Mouse (Mus musculus): Measurements from ENCODE around the gene Ndufb10. TPM values are rescaled to one million over a fixed set of nuclear protein-coding genes. Genes with fewer than 3 reads are reported as not detected.

The Ndufb10 gene
- total RNA-seq, 2 experiments from 2014 or later: 367 to 608 TPM

- no peak for TF ChIP-seq CTCF (IDR thresholded peaks at IDR 0.05)
- intact Hi-C loops (cut with DNase I): no loop called here
- Histone ChIP-seq H3K4me3 (peak overlapping the region; percentile 17; the same call in 1 of the 2 replicates), H3K27ac (0 out of 2 replicates have a peak overlapping the region, but pooled peaks have one; percentile 38)
- peak; percentile 55 for DNase-seq
Measured at GRCm38 (mm10) chr17:24672141-24672540, 52.1 kb downstream of the Ndufb10 start.

Other genes with a start within 250 kb of the Ndufb10 start
- 10 to 100 TPM; 12.1 to 14.8 TPM for gene Mlst8, start 245.4 kb downstream of the Ndufb10 start, total RNA-seq (2021)
- gene Caskin1, start 235.9 kb downstream of the Ndufb10 start, total RNA-seq (2021): under 1 TPM in 1 of 2 experiments, not detected in 1; 0.08 TPM
- gene Traf7, start 196.5 kb downstream of the Ndufb10 start, total RNA-seq (2021): 10 to 100 TPM; 27.3 to 35.2 TPM
- not detected for gene Rab26, start 190.3 kb downstream of the Ndufb10 start, total RNA-seq (2021)
- gene Pkd1, start 174.6 kb downstream of the Ndufb10 start, total RNA-seq (2021): 10 to 100 TPM; 18.3 to 25.0 TPM
- 10 to 100 TPM; 84.9 to 90.4 TPM for gene Tsc2, start 91.8 kb downstream of the Ndufb10 start, total RNA-seq (2021)
- 1 to 10 TPM; 2.6 to 3.4 TPM for gene Nthl1, start 91.8 kb downstream of the Ndufb10 start, total RNA-seq (2021)
- 10 to 100 TPM; 27.8 to 52.9 TPM for gene Slc9a3r2, start 74.2 kb downstream of the Ndufb10 start, total RNA-seq (2021)
- not detected for gene Npw, start 66.0 kb downstream of the Ndufb10 start, total RNA-seq (2021)
- 10 to 100 TPM; 22.1 to 24.5 TPM for gene Zfp598, start 54.8 kb downstream of the Ndufb10 start, total RNA-seq (2021)
- gene Syngr3, start 34.5 kb downstream of the Ndufb10 start, total RNA-seq (2021): not detected
- gene Gfer, start 28.3 kb downstream of the Ndufb10 start, total RNA-seq (2021): 10 to 100 TPM; 32.8 to 37.5 TPM
- gene Noxo1, start 28.2 kb downstream of the Ndufb10 start, total RNA-seq (2021): under 1 TPM; 0.56 to 0.74 TPM
- 10 to 100 TPM; 15.5 to 16.7 TPM for gene Tbl3, start 16.8 kb downstream of the Ndufb10 start, total RNA-seq (2021)
- not detected for gene Rnf151, start 6.4 kb downstream of the Ndufb10 start, total RNA-seq (2021)
- 100 to 1,000 TPM; 508 to 641 TPM for gene Rps2, start 6.4 kb downstream of the Ndufb10 start, total RNA-seq (2021)
- 100 to 1,000 TPM; 753 to 889 TPM for gene Rpl3l, start 3.3 kb upstream of the Ndufb10 start, total RNA-seq (2021)
- gene Msrb1, start 12.2 kb upstream of the Ndufb10 start, total RNA-seq (2021): 100 to 1,000 TPM; 165 to 220 TPM
- gene Hs3st6, start 28.5 kb upstream of the Ndufb10 start, total RNA-seq (2021): not detected
- gene Meiob, start 79.8 kb upstream of the Ndufb10 start, total RNA-seq (2021): not detected
- gene Hagh, start 115.7 kb upstream of the Ndufb10 start, total RNA-seq (2021): 10 to 100 TPM; 75.8 to 90.9 TPM
- 10 to 100 TPM; 34.6 to 50.6 TPM for gene Fahd1, start 125.9 kb upstream of the Ndufb10 start, total RNA-seq (2021)
- gene Igfals, start 141.5 kb upstream of the Ndufb10 start, total RNA-seq (2021): 1 to 10 TPM; 3.4 to 4.0 TPM
- gene Nubp2, start 161.9 kb upstream of the Ndufb10 start, total RNA-seq (2021): 10 to 100 TPM; 10.5 to 11.3 TPM
- 10 to 100 TPM; 30.4 to 37.7 TPM for gene Spsb3, start 162.2 kb upstream of the Ndufb10 start, total RNA-seq (2021)
- gene Eme2, start 170.6 kb upstream of the Ndufb10 start, total RNA-seq (2021): 10 to 100 TPM in 1 of 2 experiments, 1 to 10 TPM in 1; 9.3 to 10.9 TPM
- gene Mrps34, start 170.6 kb upstream of the Ndufb10 start, total RNA-seq (2021): 10 to 100 TPM; 75.8 to 95.7 TPM
- gene Nme3, start 172.0 kb upstream of the Ndufb10 start, total RNA-seq (2021): 10 to 100 TPM; 10.2 to 13.1 TPM
- gene Mapk8ip3, start 212.5 kb upstream of the Ndufb10 start, total RNA-seq (2021): 10 to 100 TPM; 19.3 to 21.8 TPM
- gene Jpt2, start 236.2 kb upstream of the Ndufb10 start, total RNA-seq (2021): 1 to 10 TPM; 5.3 to 6.8 TPM